Mouse (Mus musculus): ENCODE results near the gene Gm13271. TPM values are rescaled to one million over a fixed set of nuclear protein-coding genes. Genes with fewer than 3 reads are reported as not detected.
"Not testable (repeated sequence)": the region's sequence is repeated elsewhere in the genome, so short reads cannot be mapped to it uniquely, and the experiment has no call there.

The Gm13271 gene
- polyA plus RNA-seq, 2 experiments, result not detected

DNA sequence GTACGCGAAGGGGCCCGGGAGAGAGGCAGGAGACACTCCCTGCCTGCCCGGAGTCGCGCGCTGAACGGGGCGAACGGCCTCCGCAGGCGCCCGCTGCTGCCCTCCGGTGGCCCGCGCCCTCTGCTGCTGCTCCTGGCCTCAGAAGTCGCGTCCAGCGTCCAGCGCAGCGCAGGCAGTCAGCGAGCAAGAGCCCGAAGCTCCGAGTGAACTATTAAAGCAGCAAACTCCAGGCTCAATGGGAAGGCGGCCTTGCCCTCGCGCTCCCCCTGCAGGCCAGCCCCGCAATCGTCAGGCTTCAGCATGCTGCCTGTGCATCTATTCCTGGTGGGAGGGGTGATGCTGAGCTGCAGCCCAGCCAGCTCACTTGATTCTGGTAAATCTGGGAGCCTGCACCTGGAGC is 48.3 kb downstream of the Gm13271 start, which contains the start of gene Gm13287:
Gm13287 (plus strand) TSS at position 301 of the 400 bp plus-strand sequence.
- H3K27ac ChIP-seq (replicated peaks; ENCODE audit: low read depth, low read length); H3K4me2 ChIP-seq (replicated peaks; ENCODE audit: low read depth, low read length, severe bottlenecking); H3K9ac ChIP-seq (ENCODE audit: low read depth, low read length, severe bottlenecking); H3K4me1 ChIP-seq (ENCODE audit: control insufficient read depth, insufficient read depth, low read length); H3K27me3 ChIP-seq (ENCODE audit: control insufficient read depth, insufficient read depth, low read length); ATAC-seq (ENCODE audit: low FRiP score, low read depth); DNase-seq (ENCODE audit: low spot score); H3K9me3 ChIP-seq (ENCODE audit: control insufficient read depth, low read length); H3K4me3 ChIP-seq (replicated peaks; ENCODE audit: low read length); H3K36me3 ChIP-seq (ENCODE audit: control insufficient read depth, insufficient read depth, low read length): not testable (repeated sequence)
- no CpG with 5 or more reads among the region's 29 CpGs for WGBS

Other genes with a start within 250 kb of the Gm13271 start
Only the 30 nearest of the 32 such genes appear.
- not detected in 2 replicates for gene Ifna14, start 183.1 kb upstream of the Gm13271 start, polyA plus RNA-seq (2012; rRNA removed)
- gene Ifna14, start 183.1 kb upstream of the Gm13271 start, polyA plus RNA-seq (2014; fragmentation: Nextera tagmentation; extraction: Ambion mirVana), result not detected in 2 replicates
- not detected in 2 replicates for gene Ifna9, start 162.5 kb upstream of the Gm13271 start, polyA plus RNA-seq (2012; rRNA removed)
- gene Ifna9, start 162.5 kb upstream of the Gm13271 start, polyA plus RNA-seq (2014; fragmentation: Nextera tagmentation; extraction: Ambion mirVana), result not detected in 2 replicates
- gene Ifna12, start 151.5 kb upstream of the Gm13271 start, polyA plus RNA-seq (2012; rRNA removed), result not detected in 2 replicates
- not detected in 2 replicates for gene Ifna12, start 151.5 kb upstream of the Gm13271 start, polyA plus RNA-seq (2014; fragmentation: Nextera tagmentation; extraction: Ambion mirVana)
- not detected in 2 replicates for gene C87499, start 120.5 kb upstream of the Gm13271 start, polyA plus RNA-seq (2012; rRNA removed)
- not detected in 2 replicates for gene C87499, start 120.5 kb upstream of the Gm13271 start, polyA plus RNA-seq (2014; fragmentation: Nextera tagmentation; extraction: Ambion mirVana)
- gene Ifna13, start 110.4 kb upstream of the Gm13271 start, polyA plus RNA-seq (2012; rRNA removed), result not detected in 2 replicates
- gene Ifna13, start 110.4 kb upstream of the Gm13271 start, polyA plus RNA-seq (2014; fragmentation: Nextera tagmentation; extraction: Ambion mirVana), result not detected in 2 replicates
- not detected in 2 replicates for gene Ifna16, start 77.9 kb upstream of the Gm13271 start, polyA plus RNA-seq (2012; rRNA removed)
- gene Ifna16, start 77.9 kb upstream of the Gm13271 start, polyA plus RNA-seq (2014; fragmentation: Nextera tagmentation; extraction: Ambion mirVana), result not detected in 2 replicates
- gene Ifna2, start 71.0 kb upstream of the Gm13271 start, polyA plus RNA-seq (2012; rRNA removed), result not detected in 2 replicates
- not detected in 2 replicates for gene Ifna2, start 71.0 kb upstream of the Gm13271 start, polyA plus RNA-seq (2014; fragmentation: Nextera tagmentation; extraction: Ambion mirVana)
- gene Ifnab, start 63.5 kb upstream of the Gm13271 start, polyA plus RNA-seq (2012; rRNA removed), result 0.09 TPM in 1 of 2 replicates, not detected in the other
- gene Ifnab, start 63.5 kb upstream of the Gm13271 start, polyA plus RNA-seq (2014; fragmentation: Nextera tagmentation; extraction: Ambion mirVana), result not detected in 2 replicates
- gene Gm26566, start 33.1 kb upstream of the Gm13271 start, polyA plus RNA-seq (2012; rRNA removed), result 0.63 and 0.86 TPM in 2 replicates
- gene Gm26566, start 33.1 kb upstream of the Gm13271 start, polyA plus RNA-seq (2014; fragmentation: Nextera tagmentation; extraction: Ambion mirVana), result 0.70 and 2.0 TPM in 2 replicates
- 41.4 and 41.6 TPM in 2 replicates for gene Klhl9, start 32.4 kb upstream of the Gm13271 start, polyA plus RNA-seq (2012; rRNA removed)
- 127 and 137 TPM in 2 replicates for gene Klhl9, start 32.4 kb upstream of the Gm13271 start, polyA plus RNA-seq (2014; fragmentation: Nextera tagmentation; extraction: Ambion mirVana)
- gene Gm13283, start 5.3 kb downstream of the Gm13271 start, polyA plus RNA-seq (2012; rRNA removed), result 0.13 and 0.24 TPM in 2 replicates
- gene Gm13283, start 5.3 kb downstream of the Gm13271 start, polyA plus RNA-seq (2014; fragmentation: Nextera tagmentation; extraction: Ambion mirVana), result 0.21 TPM in 1 of 2 replicates, not detected in the other
- gene Gm13290, start 19.0 kb downstream of the Gm13271 start, polyA plus RNA-seq (2012; rRNA removed), result not detected in 2 replicates
- gene Gm13290, start 19.0 kb downstream of the Gm13271 start, polyA plus RNA-seq (2014; fragmentation: Nextera tagmentation; extraction: Ambion mirVana), result 0.33 and 0.48 TPM in 2 replicates
- not detected in 2 replicates for gene Gm13289, start 22.1 kb downstream of the Gm13271 start, polyA plus RNA-seq (2012; rRNA removed)
- gene Gm13289, start 22.1 kb downstream of the Gm13271 start, polyA plus RNA-seq (2014; fragmentation: Nextera tagmentation; extraction: Ambion mirVana), result not detected in 2 replicates
- gene Gm13272, start 25.0 kb downstream of the Gm13271 start, polyA plus RNA-seq (2012; rRNA removed), result 0.16 TPM in 1 of 2 replicates, not detected in the other
- not detected in 2 replicates for gene Gm13272, start 25.0 kb downstream of the Gm13271 start, polyA plus RNA-seq (2014; fragmentation: Nextera tagmentation; extraction: Ambion mirVana)
- gene Ifnz, start 27.3 kb downstream of the Gm13271 start, polyA plus RNA-seq (2012; rRNA removed), result 0.10 and 0.17 TPM in 2 replicates
- gene Ifnz, start 27.3 kb downstream of the Gm13271 start, polyA plus RNA-seq (2014; fragmentation: Nextera tagmentation; extraction: Ambion mirVana), result 0.25 TPM in 1 of 2 replicates, not detected in the other
- gene Gm13276, start 30.8 kb downstream of the Gm13271 start, polyA plus RNA-seq (2012; rRNA removed), result 0.14 and 0.44 TPM in 2 replicates
- not detected in 2 replicates for gene Gm13276, start 30.8 kb downstream of the Gm13271 start, polyA plus RNA-seq (2014; fragmentation: Nextera tagmentation; extraction: Ambion mirVana)
- gene Gm13277, start 33.8 kb downstream of the Gm13271 start, polyA plus RNA-seq (2012; rRNA removed), result not detected in 2 replicates
- not detected in 2 replicates for gene Gm13277, start 33.8 kb downstream of the Gm13271 start, polyA plus RNA-seq (2014; fragmentation: Nextera tagmentation; extraction: Ambion mirVana)
- not detected in 2 replicates for gene Gm13278, start 36.7 kb downstream of the Gm13271 start, polyA plus RNA-seq (2012; rRNA removed)
- not detected in 2 replicates for gene Gm13278, start 36.7 kb downstream of the Gm13271 start, polyA plus RNA-seq (2014; fragmentation: Nextera tagmentation; extraction: Ambion mirVana)
- gene Gm13275, start 39.6 kb downstream of the Gm13271 start, polyA plus RNA-seq (2012; rRNA removed), result 0.47 TPM in 1 of 2 replicates, not detected in the other
- not detected in 2 replicates for gene Gm13275, start 39.6 kb downstream of the Gm13271 start, polyA plus RNA-seq (2014; fragmentation: Nextera tagmentation; extraction: Ambion mirVana)
- not detected in 2 replicates for gene Gm13279, start 42.5 kb downstream of the Gm13271 start, polyA plus RNA-seq (2012; rRNA removed)
- gene Gm13279, start 42.5 kb downstream of the Gm13271 start, polyA plus RNA-seq (2014; fragmentation: Nextera tagmentation; extraction: Ambion mirVana), result not detected in 2 replicates
- not detected in 2 replicates for gene Gm13285, start 44.8 kb downstream of the Gm13271 start, polyA plus RNA-seq (2012; rRNA removed)
- 0.65 and 1.3 TPM in 2 replicates for gene Gm13285, start 44.8 kb downstream of the Gm13271 start, polyA plus RNA-seq (2014; fragmentation: Nextera tagmentation; extraction: Ambion mirVana)
- gene Gm13287, start 48.4 kb downstream of the Gm13271 start, polyA plus RNA-seq (2012; rRNA removed), result 0.47 TPM in 1 of 2 replicates, not detected in the other
- not detected in 2 replicates for gene Gm13287, start 48.4 kb downstream of the Gm13271 start, polyA plus RNA-seq (2014; fragmentation: Nextera tagmentation; extraction: Ambion mirVana)
- gene Gm13288, start 50.7 kb downstream of the Gm13271 start, polyA plus RNA-seq (2012; rRNA removed), result 0.04 and 0.09 TPM in 2 replicates
- gene Gm13288, start 50.7 kb downstream of the Gm13271 start, polyA plus RNA-seq (2014; fragmentation: Nextera tagmentation; extraction: Ambion mirVana), result not detected in 2 replicates
- gene Ifna7, start 61.4 kb downstream of the Gm13271 start, polyA plus RNA-seq (2012; rRNA removed), result not detected in 2 replicates
- gene Ifna7, start 61.4 kb downstream of the Gm13271 start, polyA plus RNA-seq (2014; fragmentation: Nextera tagmentation; extraction: Ambion mirVana), result not detected in 2 replicates
- not detected in 2 replicates for gene Ifna11, start 65.1 kb downstream of the Gm13271 start, polyA plus RNA-seq (2012; rRNA removed)
- gene Ifna11, start 65.1 kb downstream of the Gm13271 start, polyA plus RNA-seq (2014; fragmentation: Nextera tagmentation; extraction: Ambion mirVana), result not detected in 2 replicates
- gene Ifna6, start 72.5 kb downstream of the Gm13271 start, polyA plus RNA-seq (2012; rRNA removed), result not detected in 2 replicates
- not detected in 2 replicates for gene Ifna6, start 72.5 kb downstream of the Gm13271 start, polyA plus RNA-seq (2014; fragmentation: Nextera tagmentation; extraction: Ambion mirVana)
- gene Ifna5, start 80.7 kb downstream of the Gm13271 start, polyA plus RNA-seq (2012; rRNA removed), result not detected in 2 replicates
- gene Ifna5, start 80.7 kb downstream of the Gm13271 start, polyA plus RNA-seq (2014; fragmentation: Nextera tagmentation; extraction: Ambion mirVana), result not detected in 2 replicates
- not detected in 2 replicates for gene Ifna4, start 87.0 kb downstream of the Gm13271 start, polyA plus RNA-seq (2012; rRNA removed)
- not detected in 2 replicates for gene Ifna4, start 87.0 kb downstream of the Gm13271 start, polyA plus RNA-seq (2014; fragmentation: Nextera tagmentation; extraction: Ambion mirVana)
- not detected in 2 replicates for gene Ifna1, start 95.2 kb downstream of the Gm13271 start, polyA plus RNA-seq (2012; rRNA removed)
- not detected in 2 replicates for gene Ifna1, start 95.2 kb downstream of the Gm13271 start, polyA plus RNA-seq (2014; fragmentation: Nextera tagmentation; extraction: Ambion mirVana)
- gene Ifne, start 125.3 kb downstream of the Gm13271 start, polyA plus RNA-seq (2012; rRNA removed), result not detected in 2 replicates
- gene Ifne, start 125.3 kb downstream of the Gm13271 start, polyA plus RNA-seq (2014; fragmentation: Nextera tagmentation; extraction: Ambion mirVana), result not detected in 2 replicates

All from limb, embryonic 14.5 days (tissue).